Mouse (Mus musculus) thymus, postnatal 0 days (tissue): ENCODE measurements around the gene Tunar. TPM values are rescaled to one million over a fixed set of nuclear protein-coding genes. Genes with fewer than 3 reads are reported as not detected.

Source experiments
- DNase-seq: peaks from one replicate; pipeline ENCODE4 v3.0.0-alpha.2; 2015; ENCODE audit warnings: low spot score
- polyA plus RNA-seq: library from polyadenylated mRNA; unstranded; fragments of >200 nt; fragmentation: Nextera tagmentation; extraction: Ambion mirVana; gene quantifications from 2 replicates; pipeline ENCODE4 v1.2.1, GENCODE M21; 2015

The Tunar gene
- 0.08 TPM in 1 of 2 replicates, not detected in the other for polyA plus RNA-seq

GRCm38 (mm10) chr12:105333570-105333969 is at the start of gene Tunar:
Gene Tunar (plus strand): TSS chr12:105333870.
- no peak for DNase-seq

- DNase-seq = no peak
These were observed 21.1 kb upstream of the Tunar start for GRCm38 (mm10) chr12:105312571-105313035.

- DNase-seq = no peak
These were observed 19.3 kb upstream of the Tunar start for GRCm38 (mm10) chr12:105314328-105314727.

- peak; percentile 5 for DNase-seq
These were observed 11.5 kb upstream of the Tunar start for GRCm38 (mm10) chr12:105322160-105322559.

GRCm38 (mm10) chr12:105327051-105327450 is 6.6 kb upstream of the Tunar start:
- no peak for DNase-seq

GRCm38 (mm10) chr12:105328396-105328795 is 5.3 kb upstream of the Tunar start:
- DNase-seq = no peak

DNA sequence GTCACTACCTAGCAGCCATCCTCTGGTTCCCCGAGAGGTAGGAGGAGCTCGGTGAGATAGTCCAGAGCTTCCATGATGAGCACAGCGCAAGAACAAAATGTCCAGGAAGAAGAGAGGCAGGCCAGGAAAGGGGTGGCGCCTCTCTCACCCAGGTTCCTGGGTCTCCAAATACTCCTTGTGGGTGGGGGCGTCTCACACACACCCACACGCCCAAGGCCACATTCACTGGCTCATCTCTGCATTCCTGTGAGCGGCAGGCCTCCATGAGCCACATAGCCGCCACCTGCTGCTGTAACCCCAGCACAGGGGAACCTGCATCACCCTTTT is 2.4 kb downstream of the Tunar start:
- no peak for DNase-seq

DNA sequence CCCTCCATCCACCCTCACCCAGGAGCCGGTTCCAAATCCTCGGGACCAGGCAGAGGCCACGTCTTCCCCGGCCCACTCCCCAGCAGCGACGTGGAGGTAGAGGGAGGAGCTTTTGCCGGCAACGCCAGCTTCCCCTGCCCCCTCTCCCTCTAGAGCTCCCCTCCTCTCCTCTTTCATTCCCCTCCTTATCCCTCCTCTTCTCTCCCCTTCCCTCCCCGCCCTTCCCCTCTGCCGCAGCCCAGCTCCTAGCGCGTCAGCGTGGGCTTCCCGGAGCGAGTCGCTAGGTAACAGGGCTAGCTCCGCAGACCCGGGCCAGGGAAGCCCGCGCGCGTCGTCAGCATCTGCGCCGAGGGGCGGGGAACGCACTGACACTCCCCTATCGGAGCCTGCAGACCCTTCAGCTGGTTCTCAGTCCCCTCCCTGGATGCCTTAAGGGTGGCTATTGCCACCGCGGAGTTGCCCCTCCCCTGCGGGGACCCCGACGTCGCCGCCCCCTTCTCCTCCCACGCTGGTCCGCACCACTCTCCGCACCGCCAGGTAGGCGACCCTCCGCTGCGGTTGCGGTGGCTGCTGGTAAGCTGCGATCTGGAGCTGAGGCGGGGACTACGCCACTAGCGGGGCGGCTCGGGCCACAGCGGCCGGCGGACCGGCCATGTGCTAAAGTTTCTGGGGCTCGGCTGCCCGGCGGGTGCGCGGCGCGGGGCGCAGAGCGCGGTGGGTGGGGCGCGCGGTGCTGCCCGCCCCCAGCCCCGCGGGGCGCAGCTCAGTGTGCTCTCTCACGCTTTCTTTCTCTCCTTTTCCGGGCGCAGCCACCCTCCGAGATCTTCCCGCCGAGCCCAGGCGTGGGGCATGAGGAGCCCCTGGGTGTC is 3.0 kb downstream of the Tunar start:
- no peak for DNase-seq

DNA sequence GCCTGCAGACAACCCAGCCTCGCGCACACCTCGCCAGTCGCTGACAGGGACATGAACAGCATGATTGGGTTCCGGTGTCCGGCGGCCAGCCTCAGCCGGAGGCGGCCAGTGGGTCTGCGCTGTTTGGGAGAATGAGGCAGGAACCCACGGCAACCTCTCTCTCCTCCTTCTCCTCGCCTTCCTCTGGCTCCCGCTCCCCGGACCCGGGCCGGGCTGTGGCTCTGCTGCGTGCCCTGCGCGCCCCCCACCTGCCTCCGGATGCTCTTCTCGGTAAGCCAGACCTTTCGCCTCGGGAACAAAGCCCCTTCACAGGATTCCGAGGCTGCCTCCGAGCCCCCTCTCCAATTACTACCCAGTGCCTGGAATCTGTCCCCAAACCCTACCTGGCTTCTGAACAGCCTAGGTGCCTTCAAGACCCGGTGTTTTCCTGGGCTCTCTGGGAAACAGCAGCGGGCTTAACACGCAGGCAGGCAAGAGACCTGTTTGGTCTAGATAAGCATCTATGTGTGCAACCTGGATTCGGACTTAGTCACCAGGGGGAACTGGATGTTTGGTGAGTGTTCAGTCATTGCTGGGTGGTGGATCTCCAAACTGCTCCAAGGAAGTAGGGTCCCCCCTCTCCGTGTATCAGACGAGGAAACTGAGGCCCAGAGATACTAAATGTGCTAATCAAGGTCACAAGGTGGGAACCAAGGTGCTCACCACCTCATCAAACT is 3.8 kb downstream of the Tunar start:
- DNase-seq = no peak

DNA sequence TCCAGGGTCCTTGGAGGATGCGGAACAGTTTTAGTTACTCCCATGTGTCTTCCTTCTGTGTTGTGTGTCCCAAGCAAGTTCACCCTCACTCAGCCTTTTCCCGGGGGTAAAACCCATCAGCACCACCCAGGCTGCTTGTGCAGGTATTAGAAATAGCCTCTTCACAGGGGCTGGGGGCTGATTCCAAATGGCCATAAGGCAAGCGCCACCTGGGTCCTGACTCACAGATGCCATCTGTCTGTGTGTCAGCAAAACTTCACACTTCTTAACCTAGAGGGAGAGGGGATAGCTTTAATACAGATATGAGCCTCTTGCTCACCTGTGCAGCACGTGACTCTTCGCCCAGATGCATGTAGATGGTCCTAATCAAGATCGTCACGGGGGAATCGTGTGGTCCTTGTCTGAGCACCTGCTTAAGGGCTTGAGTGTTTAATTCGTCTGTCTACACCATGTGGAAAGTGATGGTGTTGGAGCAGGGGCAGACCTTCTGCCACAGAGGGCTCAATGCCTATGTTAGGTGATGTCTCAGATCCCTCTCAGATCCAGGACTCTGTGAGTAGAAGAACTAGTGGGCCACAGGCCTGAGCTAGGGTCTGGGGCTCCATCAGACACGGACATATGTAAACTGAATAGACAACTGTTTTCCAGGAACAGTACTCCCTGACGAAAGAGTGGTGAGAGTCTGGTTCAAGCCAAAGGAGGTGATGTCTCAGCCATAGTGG is 4.7 kb downstream of the Tunar start:
- no peak for DNase-seq

DNA sequence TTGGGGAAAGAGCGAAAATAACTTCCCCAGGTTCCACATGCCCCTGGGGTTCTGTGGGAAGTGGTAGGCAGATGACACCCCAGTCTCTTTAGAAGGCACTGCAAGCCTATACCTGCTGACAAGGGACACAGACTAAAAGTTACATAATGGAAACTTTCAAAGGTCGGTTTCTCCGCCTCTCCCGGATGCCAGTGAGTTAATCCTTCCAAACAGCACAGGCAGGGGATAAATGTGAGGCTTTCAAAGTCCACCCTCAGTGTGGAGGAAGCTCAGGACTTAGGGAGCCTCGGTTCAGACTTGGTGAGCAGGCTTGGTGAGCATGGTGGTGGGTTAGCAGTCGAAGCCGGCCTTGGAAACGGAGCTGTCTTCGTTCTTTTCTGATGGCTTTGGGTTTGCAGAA is 7.9 kb downstream of the Tunar start:
- DNase-seq = no peak

GRCm38 (mm10) chr12:105344460-105344859 is 10.8 kb downstream of the Tunar start:
- no peak for DNase-seq

DNA sequence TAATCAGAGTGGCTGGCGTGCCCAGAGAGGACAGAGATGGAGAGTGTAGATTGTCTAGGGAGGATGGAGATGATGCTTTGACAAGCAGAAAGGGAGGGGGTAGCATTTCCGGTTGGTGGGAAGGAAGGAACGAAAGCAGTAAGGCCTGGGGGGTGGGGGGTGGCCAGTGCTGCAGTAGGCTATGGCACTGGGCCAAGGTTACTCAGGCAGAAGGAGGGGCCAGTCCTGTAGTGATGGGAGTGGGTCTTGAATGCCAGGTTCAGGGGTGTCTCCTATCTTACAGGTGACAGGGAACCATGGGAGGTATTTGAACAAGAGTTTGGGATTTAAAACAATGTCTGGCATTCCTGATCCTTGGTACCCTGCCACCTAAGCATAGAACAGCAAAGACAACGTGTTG is 13.2 kb downstream of the Tunar start:
- DNase-seq = no peak

DNA sequence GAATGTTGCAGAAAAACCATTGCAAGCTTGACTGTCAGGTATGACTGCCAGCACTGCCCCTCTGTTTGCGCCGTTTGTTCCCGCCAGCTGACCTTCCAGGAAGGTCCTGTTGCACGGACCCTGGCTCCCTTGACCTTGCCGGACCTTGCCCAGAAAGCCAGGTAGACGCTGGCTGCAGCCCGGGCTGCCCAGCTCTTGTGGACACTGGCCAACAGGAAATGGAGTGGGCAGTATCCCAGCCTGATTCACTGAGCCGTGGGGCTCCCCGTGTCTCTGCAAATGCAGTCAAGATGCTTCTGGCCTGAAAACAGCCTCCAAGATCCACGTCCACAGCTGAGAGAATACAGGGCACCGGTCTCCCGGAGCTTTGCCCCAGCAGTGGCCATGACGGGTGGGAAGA is 13.6 kb downstream of the Tunar start:
- no peak for DNase-seq

- DNase-seq = no peak
These were observed 20.6 kb downstream of the Tunar start for GRCm38 (mm10) chr12:105354266-105354665.

DNA sequence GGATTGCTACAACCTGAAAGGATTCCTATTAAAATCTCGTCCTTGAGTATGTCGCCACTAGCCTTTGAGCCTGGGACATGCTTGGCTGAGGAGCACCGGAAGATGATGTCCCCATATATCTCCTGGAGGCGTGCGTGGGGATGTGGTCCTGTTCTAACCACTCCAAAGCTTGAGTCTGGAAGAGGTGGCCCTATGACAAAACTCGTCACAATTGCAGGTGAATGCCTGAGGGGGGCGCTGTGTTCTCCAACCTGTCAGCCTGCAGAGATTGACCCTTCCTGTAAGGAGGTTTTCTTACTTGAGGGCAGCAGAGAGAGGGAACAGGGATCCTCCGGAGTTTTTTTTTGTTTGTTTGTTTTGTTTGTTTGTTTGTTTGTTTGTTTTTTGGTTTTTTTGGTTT is 21.1 kb downstream of the Tunar start:
- no peak for DNase-seq

- no peak for DNase-seq
These were observed 23.1 kb downstream of the Tunar start for GRCm38 (mm10) chr12:105356781-105357180.

DNA sequence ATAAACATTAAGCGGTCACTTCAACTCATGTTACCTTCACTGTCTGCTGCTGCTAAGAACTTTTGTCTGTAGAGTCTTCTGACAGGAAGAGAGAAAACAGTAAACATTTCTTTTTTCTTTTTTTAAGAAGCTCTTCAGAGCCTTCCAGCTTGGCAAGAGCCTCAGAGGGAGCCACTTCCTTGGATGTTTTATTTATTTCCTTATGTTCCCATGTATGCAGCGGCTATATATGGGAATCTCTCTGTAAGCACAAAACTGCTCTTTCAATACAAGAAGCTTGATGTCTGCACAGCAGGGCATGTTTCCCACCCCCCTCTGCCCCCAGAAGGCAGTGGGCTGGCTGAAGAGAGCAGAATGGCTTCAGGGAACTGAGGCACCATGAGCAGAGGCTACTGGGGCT is 30.0 kb downstream of the Tunar start:
- no peak for DNase-seq

DNA sequence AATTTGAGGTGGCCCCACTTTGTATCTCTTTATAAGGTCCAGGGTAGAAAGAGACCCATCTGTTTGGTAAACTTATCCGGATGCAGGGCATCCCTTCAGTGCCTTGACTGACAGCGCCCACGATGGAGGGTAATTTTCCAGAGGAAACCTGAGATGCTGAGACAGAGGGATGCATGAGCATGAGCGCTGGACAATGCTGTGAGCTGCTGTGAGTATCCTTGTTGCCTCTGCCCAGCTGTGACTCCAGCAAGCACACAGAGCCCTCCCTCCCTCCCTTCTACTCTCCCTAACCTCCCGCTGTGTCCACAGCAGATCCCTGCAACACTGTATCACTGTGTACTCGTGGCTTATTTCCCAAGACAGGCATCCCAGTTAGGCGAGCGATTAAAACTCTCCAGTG is 40.9 kb downstream of the Tunar start:
- DNase-seq = no peak

DNA sequence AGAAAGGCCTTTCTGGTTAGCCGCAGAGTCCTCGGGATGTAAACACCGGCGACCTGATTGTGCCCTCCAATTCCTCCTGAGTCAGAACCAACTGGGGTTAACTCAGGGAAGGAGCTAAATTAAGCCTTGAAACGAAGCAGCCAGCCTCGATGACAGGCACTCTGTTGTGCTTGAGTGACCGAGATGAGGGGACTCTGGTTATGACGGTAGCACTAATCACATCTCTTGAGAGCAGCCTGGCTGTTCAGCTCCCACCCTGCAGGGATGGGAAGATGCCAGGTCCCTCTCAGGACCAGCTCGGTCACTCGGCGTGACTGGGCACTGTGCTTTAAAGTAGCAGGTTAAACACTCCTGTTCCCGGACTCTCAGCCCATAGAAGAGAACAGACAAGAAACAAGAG is 43.3 kb downstream of the Tunar start:
- no peak for DNase-seq

DNA sequence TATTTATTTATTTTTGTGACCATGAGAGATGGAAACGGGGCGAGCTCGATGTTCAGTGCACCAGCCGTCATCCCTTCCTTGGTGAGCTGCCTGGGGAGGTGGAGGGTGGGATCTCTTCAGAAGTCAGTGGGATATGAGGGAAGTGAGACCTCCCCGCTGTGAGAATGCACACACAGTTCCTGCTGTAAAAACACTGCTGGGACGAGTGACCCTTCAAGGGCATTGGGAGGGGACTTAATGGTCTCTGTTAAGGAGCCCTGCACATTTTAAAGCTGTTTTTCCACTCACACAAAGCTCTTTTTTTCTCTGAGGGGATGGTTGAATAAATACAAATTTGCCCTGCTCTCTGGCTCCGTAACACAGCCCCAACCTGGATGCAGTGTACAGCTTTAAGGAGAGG is 49.1 kb downstream of the Tunar start:
- no peak for DNase-seq

- DNase-seq = no peak
These were observed 61.0 kb downstream of the Tunar start for GRCm38 (mm10) chr12:105394671-105395070.
